Mouse (Mus musculus) liver, embryonic 14.5 days (tissue): ENCODE data around the gene Il4.

Experiments
- CTCF ChIP-seq: IDR thresholded peaks from 2 replicates; pipeline ENCODE4 v1.5.1; 2016; ENCODE audit warnings: antibody characterized with exemption, low read depth, control low read depth
- EP300 ChIP-seq: IDR thresholded peaks from 2 replicates; pipeline ENCODE4 v1.6.1; 2016; ENCODE audit warnings: antibody characterized with exemption, low read depth

GRCm38 (mm10) chr11:53642744-53643279 lies 24.3 kb upstream of the Il4 start:
- peak; percentile 71 for TF ChIP-seq CTCF
- no peak for TF ChIP-seq EP300
